Mouse (Mus musculus) fibroblast of lung, adult 2 months (primary cell): ENCODE results near the gene Grid2.

ENCODE experiments used
- DNase-seq: peaks from one replicate; pipeline ENCODE4 v3.0.0-alpha.2; 2011; ENCODE audit warnings: low read depth

The Grid2 gene

GRCm38 (mm10) chr6:64607041-64607440 lies 1351.4 kb downstream of the Grid2 start:
- no peak for DNase-seq

GRCm38 (mm10) chr6:64607942-64608341 lies 1352.3 kb downstream of the Grid2 start:
- DNase-seq, result no peak

GRCm38 (mm10) chr6:64616843-64617242 lies 1361.2 kb downstream of the Grid2 start:
- no peak for DNase-seq

- no peak for DNase-seq
These were observed 1361.9 kb downstream of the Grid2 start for GRCm38 (mm10) chr6:64617417-64618135.

GRCm38 (mm10) chr6:64623404-64623803 lies 1367.7 kb downstream of the Grid2 start:
- DNase-seq, result no peak

- no peak for DNase-seq
These were observed 1392.0 kb downstream of the Grid2 start for GRCm38 (mm10) chr6:64647661-64648060.

GRCm38 (mm10) chr6:64648196-64648595 lies 1392.5 kb downstream of the Grid2 start:
- no peak for DNase-seq

GRCm38 (mm10) chr6:64649296-64650226 lies 1393.9 kb downstream of the Grid2 start:
- peak; percentile 22 for DNase-seq

- DNase-seq, result no peak
These were observed 1395.1 kb downstream of the Grid2 start for GRCm38 (mm10) chr6:64650765-64651164.

- DNase-seq, result no peak
These were observed 1415.3 kb downstream of the Grid2 start for GRCm38 (mm10) chr6:64671010-64671409.

GRCm38 (mm10) chr6:64678815-64679214 lies 1423.1 kb downstream of the Grid2 start:
- DNase-seq, result no peak

GRCm38 (mm10) chr6:64683974-64684373 lies 1428.3 kb downstream of the Grid2 start:
- DNase-seq, result no peak

GRCm38 (mm10) chr6:64684973-64685372 lies 1429.3 kb downstream of the Grid2 start:
- DNase-seq, result no peak

- no peak for DNase-seq
These were observed 1432.7 kb downstream of the Grid2 start for GRCm38 (mm10) chr6:64688181-64688944.

GRCm38 (mm10) chr6:64694688-64695087 lies 1439.0 kb downstream of the Grid2 start:
- DNase-seq, result no peak

- DNase-seq, result no peak
These were observed 1448.0 kb downstream of the Grid2 start for GRCm38 (mm10) chr6:64703659-64704058.

GRCm38 (mm10) chr6:64727751-64728403 lies 1472.2 kb downstream of the Grid2 start:
- no peak for DNase-seq

- no peak for DNase-seq
These were observed 1473.0 kb downstream of the Grid2 start, which contains the start of gene Atoh1 for GRCm38 (mm10) chr6:64728499-64729198. Gene Atoh1 (plus strand): TSS chr6:64729125.

- DNase-seq, result no peak
These were observed 1473.7 kb downstream of the Grid2 start for GRCm38 (mm10) chr6:64729231-64730011.

- DNase-seq, result no peak
These were observed 1474.4 kb downstream of the Grid2 start for GRCm38 (mm10) chr6:64730030-64730429.
